29 mouse cellular contexts compared by ENCODE assay signal in the genomic region with DNA sequence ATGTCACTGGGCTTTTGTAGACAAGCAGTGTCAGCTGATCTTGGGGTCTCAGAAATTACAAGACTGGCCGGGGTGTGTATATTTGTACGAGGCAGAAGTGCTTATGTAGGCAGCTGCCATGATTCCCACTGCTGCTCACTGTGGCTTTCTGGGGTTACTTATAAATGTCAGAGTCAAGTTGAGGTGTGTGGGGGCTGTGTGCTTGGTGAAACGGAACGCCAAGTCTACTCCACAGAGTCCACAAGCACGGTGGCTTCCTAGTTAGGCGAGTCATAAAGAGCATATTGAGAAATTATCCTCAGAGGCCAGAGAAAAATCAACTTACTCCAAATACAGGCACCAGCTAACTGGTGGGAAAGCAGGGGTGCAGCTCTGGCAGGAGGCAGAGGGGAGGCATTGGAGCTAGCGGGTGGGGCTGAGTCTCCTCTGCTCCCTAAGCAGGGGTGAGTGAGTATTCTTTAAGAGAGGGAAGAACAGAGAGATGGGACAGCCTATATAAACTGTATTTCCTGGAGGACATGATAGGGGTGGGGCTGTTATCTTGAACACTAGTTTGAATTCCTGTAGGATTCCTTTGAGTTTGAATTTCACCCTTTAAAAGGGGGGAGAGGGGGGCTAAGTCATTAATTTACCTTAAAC.
DNase-seq lines count a peak whose midpoint lies in the region; ATAC-seq and TF ChIP-seq lines count a peak whose summit lies in the region.
"Had no signal": no experiment of that assay in that cellular context is flagged by ENCODE, and none has a peak within 500 bp of the region (broad histone marks: within the 10 kb centered on the region; RNA-seq: fewer than 3 reads in every experiment).

No protein-coding gene starts in this region.

- no peak for TF ChIP-seq CTCF in kidney, postnatal 0 days (IDR thresholded peaks at IDR 0.05; ENCODE audit: low read depth)

- ATAC-seq in heart, embryonic 12.5 days (ENCODE audit: insufficient number of reproducible peaks, low FRiP score), result no peak
- no peak for ATAC-seq in kidney, postnatal 0 days (replicated peaks; ENCODE audit: low FRiP score, low read depth)
- ATAC-seq in embryonic facial prominence, embryonic 13.5 days (ENCODE audit: insufficient number of reproducible peaks, insufficient read depth, low FRiP score, low TSS enrichment, low read depth), result no peak
- 0 out of 2 replicates have a peak, but pooled peaks have one; percentile 47 for ATAC-seq in embryonic facial prominence, embryonic 15.5 days (ENCODE audit: insufficient number of reproducible peaks, low FRiP score, low TSS enrichment, low read depth)
- no peak for ATAC-seq in CD4-positive, CD25-positive, alpha-beta regulatory T cell, adult 4 months
- ATAC-seq: forebrain, embryonic 16.5 days; midbrain, embryonic 13.5 days had no signal

- H3K9ac ChIP-seq in heart, embryonic 12.5 days, result no peak overlapping the region
- H3K9ac ChIP-seq in kidney, postnatal 0 days (ENCODE audit: low read depth, low read length), result no peak overlapping the region
- H3K9ac ChIP-seq in embryonic facial prominence, embryonic 13.5 days, result no peak overlapping the region
- no peak overlapping the region for H3K9ac ChIP-seq in embryonic facial prominence, embryonic 15.5 days
- H3K9ac ChIP-seq: hindbrain, embryonic 13.5 days; limb, embryonic 12.5 days; liver, embryonic 15.5 days; midbrain, embryonic 13.5 days; neural tube, embryonic 13.5 days had no signal

- peaks cover 22% of the 10 kb centered on the region for H3K36me3 ChIP-seq in heart, embryonic 12.5 days
- H3K36me3 ChIP-seq in kidney, postnatal 0 days (ENCODE audit: insufficient read depth, low read length), result no peaks in the 10 kb centered on the region
- peaks cover 10% of the 10 kb centered on the region for H3K36me3 ChIP-seq in embryonic facial prominence, embryonic 13.5 days
- H3K36me3 ChIP-seq in embryonic facial prominence, embryonic 15.5 days, result peaks cover 6% of the 10 kb centered on the region
- H3K36me3 ChIP-seq: liver, embryonic 15.5 days had no signal

- DNase-seq in heart, adult 18-20 months, result no peak
- no peak for DNase-seq in kidney, postnatal 0 days (ENCODE audit: low spot score)
- DNase-seq in kidney, adult 11 months, result no peak
- DNase-seq: adrenal gland, adult 8-10 months; B cell, adult 2 months; cerebellum, adult 9-10 months; cerebellum, postnatal 36 days; embryo, embryonic 11 days; gastrocnemius, adult 2 months; gastrocnemius, postnatal 36 days; heart, postnatal 4 days; kidney, postnatal 25 days; lung, postnatal 10 days; right cerebral cortex, postnatal 4 days; thymus, postnatal 4 days had no signal

- H3K9me3 ChIP-seq in heart, embryonic 12.5 days (replicated peaks), result no peaks in the 10 kb centered on the region
- H3K9me3 ChIP-seq in kidney, postnatal 0 days (replicated peaks; ENCODE audit: low read length), result no peaks in the 10 kb centered on the region
- H3K9me3 ChIP-seq in embryonic facial prominence, embryonic 13.5 days, result no peaks in the 10 kb centered on the region
- no peaks in the 10 kb centered on the region for H3K9me3 ChIP-seq in embryonic facial prominence, embryonic 15.5 days (replicated peaks)
- H3K9me3 ChIP-seq: hindbrain, embryonic 13.5 days; limb, embryonic 12.5 days; liver, embryonic 15.5 days; midbrain, embryonic 13.5 days; neural tube, embryonic 13.5 days had no signal

- no peaks in the 10 kb centered on the region for H3K27me3 ChIP-seq in heart, embryonic 12.5 days (replicated peaks)
- H3K27me3 ChIP-seq in kidney, postnatal 0 days (ENCODE audit: insufficient read depth, low read length), result no peaks in the 10 kb centered on the region
- H3K27me3 ChIP-seq in embryonic facial prominence, embryonic 13.5 days, result no peaks in the 10 kb centered on the region
- H3K27me3 ChIP-seq in embryonic facial prominence, embryonic 15.5 days, result no peaks in the 10 kb centered on the region
- H3K27me3 ChIP-seq: CH12.LX; limb, embryonic 12.5 days; liver, embryonic 15.5 days; midbrain, embryonic 13.5 days; neural tube, embryonic 13.5 days had no signal

- peak overlapping the region; percentile 29; the same call in 1 of the 2 replicates for H3K27ac ChIP-seq in heart, embryonic 12.5 days (ENCODE audit: poor library complexity, severe bottlenecking)
- 0 out of 2 replicates have a peak overlapping the region, but pooled peaks have one; percentile 52 for H3K27ac ChIP-seq in kidney, postnatal 0 days
- 0 out of 2 replicates have a peak overlapping the region, but pooled peaks have one; percentile 29 for H3K27ac ChIP-seq in embryonic facial prominence, embryonic 13.5 days
- H3K27ac ChIP-seq in embryonic facial prominence, embryonic 15.5 days (replicated peaks), result no peak overlapping the region
- H3K27ac ChIP-seq: gastrocnemius, adult 2 months; hindbrain, embryonic 13.5 days; layer of hippocampus, adult 2 months; left cerebral cortex, adult 2 months; limb, embryonic 12.5 days; liver, embryonic 15.5 days; macrophage; midbrain, embryonic 13.5 days; neural tube, embryonic 13.5 days had no signal

- H3K4me3 ChIP-seq in heart, embryonic 12.5 days, result no peak overlapping the region
- H3K4me3 ChIP-seq in kidney, postnatal 0 days (replicated peaks; ENCODE audit: low read depth, low read length), result no peak overlapping the region
- H3K4me3 ChIP-seq in embryonic facial prominence, embryonic 13.5 days, result no peak overlapping the region
- no peak overlapping the region for H3K4me3 ChIP-seq in embryonic facial prominence, embryonic 15.5 days (replicated peaks)
- H3K4me3 ChIP-seq: gastrocnemius, adult 2 months; hindbrain, embryonic 13.5 days; layer of hippocampus, adult 2 months; left cerebral cortex, adult 2 months; limb, embryonic 12.5 days; liver, embryonic 15.5 days; midbrain, embryonic 13.5 days; neural tube, embryonic 13.5 days had no signal

- peaks cover 44% of the 10 kb centered on the region for H3K4me1 ChIP-seq in heart, embryonic 12.5 days (replicated peaks)
- peaks cover 13% of the 10 kb centered on the region; the same call in 1 of the 2 replicates for H3K4me1 ChIP-seq in kidney, postnatal 0 days (replicated peaks; ENCODE audit: insufficient read depth, low read length)
- peaks cover 34% of the 10 kb centered on the region for H3K4me1 ChIP-seq in embryonic facial prominence, embryonic 13.5 days
- H3K4me1 ChIP-seq in embryonic facial prominence, embryonic 15.5 days, result peaks cover 26% of the 10 kb centered on the region; the same call in 1 of the 2 replicates
- H3K4me1 ChIP-seq: liver, embryonic 15.5 days had no signal

- 82% methylated on average over 7 of the region's 7 CpGs for WGBS in heart, embryonic 12.5 days
- 32% methylated on average over 7 of the region's 7 CpGs for WGBS in kidney, postnatal 0 days
- WGBS in embryonic facial prominence, embryonic 13.5 days, result 68% methylated on average over 7 of the region's 7 CpGs
- 67% methylated on average over 7 of the region's 7 CpGs for WGBS in embryonic facial prominence, embryonic 15.5 days

- no peak overlapping the region for H3K4me2 ChIP-seq in heart, embryonic 12.5 days
- H3K4me2 ChIP-seq in kidney, postnatal 0 days (ENCODE audit: low read length), result no peak overlapping the region
- H3K4me2 ChIP-seq in embryonic facial prominence, embryonic 13.5 days, result no peak overlapping the region
- H3K4me2 ChIP-seq in embryonic facial prominence, embryonic 15.5 days (replicated peaks), result no peak overlapping the region
- H3K4me2 ChIP-seq: hindbrain, embryonic 13.5 days; limb, embryonic 12.5 days; liver, embryonic 15.5 days; midbrain, embryonic 13.5 days; neural tube, embryonic 13.5 days had no signal
